Mouse (Mus musculus) kidney, adult 18-20 months (tissue): ENCODE measurements around the gene Clec9a.

ENCODE experiments used
- DNase-seq: peaks from one replicate; pipeline ENCODE4 v3.0.0; 2021

Clec9a gene

GRCm38 (mm10) chr6:129425812-129426211 is 17.1 kb downstream of the Clec9a start:
- DNase-seq: peak; percentile 34

- DNase-seq: no peak
Observed at GRCm38 (mm10) chr6:129427281-129427680, 18.6 kb downstream of the Clec9a start.

GRCm38 (mm10) chr6:129434239-129434638 is 25.6 kb downstream of the Clec9a start:
- DNase-seq: no peak

GRCm38 (mm10) chr6:129436025-129436424 is 27.4 kb downstream of the Clec9a start:
- DNase-seq: no peak

- no peak for DNase-seq
Observed at GRCm38 (mm10) chr6:129438033-129438432, 29.4 kb downstream of the Clec9a start.

GRCm38 (mm10) chr6:129449743-129450142 is 41.1 kb downstream of the Clec9a start:
- no peak for DNase-seq

GRCm38 (mm10) chr6:129451411-129452039 is 42.9 kb downstream of the Clec9a start, which contains the start of gene Clec1a:
Clec1a (minus strand) TSS chr6:129452000.
- DNase-seq: peak; percentile 55

GRCm38 (mm10) chr6:129471386-129471785 is 62.7 kb downstream of the Clec9a start:
- DNase-seq: no peak

GRCm38 (mm10) chr6:129472627-129473026 is 64.0 kb downstream of the Clec9a start:
- DNase-seq: no peak
